Mouse (Mus musculus) ES-E14 (cell line): ENCODE data around the gene Mindy3. TPM values are rescaled to one million over a fixed set of nuclear protein-coding genes. Genes with fewer than 3 reads are reported as not detected.

ENCODE experiments used
- DNase-seq: peaks from one replicate; pipeline ENCODE4 v3.0.0-alpha.2; 2013; ENCODE audit warnings: low read depth, low spot score
- H3K27ac ChIP-seq: 2 replicates; pipeline ENCODE4 v1.5.1; 2012; ENCODE audit warnings: low read depth, mild to moderate bottlenecking, low read length, moderate library complexity, mixed read lengths; ENCODE audit not compliant: poor library complexity, insufficient read depth, severe bottlenecking
- H3K36me3 ChIP-seq: 2 replicates; pipeline ENCODE4 v1.6.1; 2012; ENCODE audit warnings: mild to moderate bottlenecking, low read length, moderate library complexity, mixed read lengths; ENCODE audit not compliant: control insufficient read depth, poor library complexity, insufficient read depth, severe bottlenecking
- H3K4me1 ChIP-seq, 2 experiments: fragments of 150-350 bp in 1 of 2; sonication (generic) in 1 of 2; 2 replicates each; pipeline ENCODE4 v1.6.1; 2012; ENCODE audit warnings: low read length in 2 of 2, mild to moderate bottlenecking in 1 of 2, mixed read lengths in 1 of 2; ENCODE audit not compliant: control insufficient read depth in 2 of 2, insufficient read depth in 2 of 2, poor library complexity in 1 of 2
- H3K4me3 ChIP-seq, 2 experiments: fragments of 150-350 bp in 1 of 2; sonication (generic) in 1 of 2; 2 replicates each; pipeline ENCODE4 v1.5.1; 2012; ENCODE audit warnings: low read length in 2 of 2, low read depth in 1 of 2, mild to moderate bottlenecking in 1 of 2, mixed read lengths in 1 of 2; ENCODE audit not compliant: insufficient read depth in 1 of 2, poor library complexity in 1 of 2, severe bottlenecking in 1 of 2
- H3K9ac ChIP-seq: 2 replicates; pipeline ENCODE4 v1.6.1; 2012; ENCODE audit warnings: low read depth, mild to moderate bottlenecking, low read length, mixed read lengths; ENCODE audit not compliant: poor library complexity, insufficient read depth, severe bottlenecking
- H3K9me3 ChIP-seq: fragments of 150-350 bp; sonication (generic); 2 replicates; pipeline ENCODE4 v1.6.1; 2012; ENCODE audit warnings: low read depth, mild to moderate bottlenecking, low read length; ENCODE audit not compliant: control insufficient read depth, insufficient read depth
- CHD2 ChIP-seq: IDR thresholded peaks from 2 replicates; pipeline ENCODE4 v1.6.1; 2014; ENCODE audit warnings: mild to moderate bottlenecking, low read depth, low read length, inconsistent platforms
- HCFC1 ChIP-seq: IDR thresholded peaks from 2 replicates; pipeline ENCODE4 v1.6.1; 2012; ENCODE audit warnings: low read length, inconsistent platforms, borderline replicate concordance; ENCODE audit not compliant: insufficient read depth
- MAFK ChIP-seq: IDR thresholded peaks from 2 replicates; pipeline ENCODE4 v1.6.1; 2014; ENCODE audit warnings: mild to moderate bottlenecking, low read depth, low read length, inconsistent platforms; ENCODE audit not compliant: insufficient read depth
- ZC3H11A ChIP-seq: IDR thresholded peaks from 2 replicates; pipeline ENCODE4 v1.6.1; 2012; ENCODE audit warnings: low read depth, mild to moderate bottlenecking, inconsistent platforms, low read length, borderline replicate concordance
- ZNF384 ChIP-seq: IDR thresholded peaks from 2 replicates; pipeline ENCODE4 v1.6.1; 2012; ENCODE audit warnings: low read depth, low read length, inconsistent platforms
- in situ Hi-C, 2 experiments: fragments of 600-800 bp; cut with MboI; formaldehyde crosslinking; loops; one replicate each; pipeline ENCODE4 v1.15.1; 2025; ENCODE audit warnings: low sequenced_read_pairs in 2 of 2, inconsistent platforms in 1 of 2; ENCODE audit not compliant: unreplicated experiment in 2 of 2
- total RNA-seq: library from RNA; depleted of rRNA; stranded (reverse); fragments of 300-350 nt; gene quantifications from 2 replicates; pipeline ENCODE4 v1.2.3, GENCODE M21; 2012

Gene Mindy3
- total RNA-seq, 1 experiment = 39.8 TPM

- Histone ChIP-seq H3K4me1 (peaks cover 2 to 6% of the 10 kb centered on the region in 2 experiments; a peak in 2 of 4 replicates), H3K27ac (no peak overlapping the region), H3K4me3 (no peak overlapping the region), H3K36me3 (no peaks in the 10 kb centered on the region), H3K9ac (no peak overlapping the region), H3K9me3 (no peaks in the 10 kb centered on the region)
- no peak for TF ChIP-seq MAFK
- TF ChIP-seq HCFC1 = no peak
- no peak for TF ChIP-seq ZNF384
- TF ChIP-seq ZC3H11A = no peak
- DNase-seq = no peak
- in situ Hi-C loops = no loop called here
These were observed 87.3 kb downstream of the Mindy3 start for GRCm38 (mm10) chr2:12331962-12332361.

GRCm38 (mm10) chr2:12329620-12330019 is 89.7 kb downstream of the Mindy3 start:
- Histone ChIP-seq H3K36me3 (no peaks in the 10 kb centered on the region), H3K4me3 (no peak overlapping the region), H3K9me3 (no peaks in the 10 kb centered on the region), H3K27ac (no peak overlapping the region), H3K4me1 (peaks cover 2 to 6% of the 10 kb centered on the region in 2 experiments; a peak in 2 of 4 replicates), H3K9ac (no peak overlapping the region)
- in situ Hi-C loops = no loop called here
- no peak for TF ChIP-seq HCFC1
- no peak for TF ChIP-seq ZC3H11A
- no peak for TF ChIP-seq MAFK
- DNase-seq = no peak

GRCm38 (mm10) chr2:12329068-12329407 is 90.2 kb downstream of the Mindy3 start:
- TF ChIP-seq ZNF384 (no peak), MAFK (no peak), ZC3H11A (no peak), CHD2 (no peak), HCFC1 (no peak)
- no peak overlapping the region for H3K4me3 ChIP-seq
- H3K4me1 ChIP-seq = peaks cover 2 to 6% of the 10 kb centered on the region in 2 experiments; a peak in 2 of 4 replicates
- DNase-seq = no peak
- no peak overlapping the region for H3K9ac ChIP-seq
- no peak overlapping the region for H3K27ac ChIP-seq
- H3K9me3 ChIP-seq = no peaks in the 10 kb centered on the region
- in situ Hi-C loops = no loop called here
- no peaks in the 10 kb centered on the region for H3K36me3 ChIP-seq

GRCm38 (mm10) chr2:12328355-12329067 is 90.8 kb downstream of the Mindy3 start:
- no peak overlapping the region for H3K4me3 ChIP-seq
- H3K27ac ChIP-seq = no peak overlapping the region
- peaks cover 2 to 6% of the 10 kb centered on the region in 2 experiments; a peak in 2 of 4 replicates for H3K4me1 ChIP-seq
- no peak for TF ChIP-seq ZNF384
- TF ChIP-seq MAFK = no peak
- TF ChIP-seq CHD2 = no peak
- TF ChIP-seq ZC3H11A = no peak
- no peak for TF ChIP-seq HCFC1
- H3K9me3 ChIP-seq = no peaks in the 10 kb centered on the region
- DNase-seq = no peak
- no peaks in the 10 kb centered on the region for H3K36me3 ChIP-seq
- in situ Hi-C loops = no loop called here
- H3K9ac ChIP-seq = no peak overlapping the region
